Mouse (Mus musculus): Measurements from ENCODE around the gene Slc5a5.

- TF ChIP-seq ETS1 (conservative IDR thresholded peaks at IDR 0.05; ENCODE audit: low read depth, low read length) (no peak), RAD21 (IDR thresholded peaks at IDR 0.05; ENCODE audit: low read depth, low read length) (no peak)
Measured at GRCm38 (mm10) chr8:70833520-70833919, 59.0 kb downstream of the Slc5a5 start.
